In the genomic region with DNA sequence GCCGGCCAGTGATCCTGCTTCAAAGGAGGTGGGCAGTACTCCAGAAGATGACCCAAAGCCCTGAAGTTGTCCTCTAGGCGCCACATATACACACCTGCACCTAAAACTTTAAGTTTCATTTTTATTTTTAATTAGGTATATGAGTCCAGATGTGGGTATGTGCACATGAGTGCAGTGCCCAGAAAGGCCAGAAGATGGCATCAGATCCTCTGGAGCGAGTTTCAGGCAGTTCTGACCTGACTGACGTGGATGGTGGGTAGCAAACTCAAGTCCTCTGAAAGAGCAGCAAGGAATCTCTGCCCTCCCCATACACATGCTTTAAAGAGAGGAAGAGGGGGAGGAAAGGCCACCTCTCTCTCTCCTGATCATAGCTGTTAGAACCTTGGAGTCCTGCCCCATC, we compare ENCODE assay signal across 12 mouse cellular contexts.
DNase-seq lines count a peak whose midpoint lies in the region; ATAC-seq lines count a peak whose summit lies in the region.
"Had no signal": no experiment of that assay in that cellular context is flagged by ENCODE, and none has a peak within 500 bp of the region (broad histone marks: within the 10 kb centered on the region; RNA-seq: fewer than 3 reads in every experiment).

No protein-coding gene starts in this region.

- peak; percentile 40 for DNase-seq in adrenal gland, postnatal 14 days
- DNase-seq in adrenal gland, adult 18-20 months (ENCODE audit: low spot score in 2 of 2) = no peak
- DNase-seq in liver = peak; percentile 30
- DNase-seq in liver, embryonic 11.5 days (ENCODE audit: low spot score) = no peak
- DNase-seq in ZHBTc4 (ENCODE audit: low read depth, low spot score) = peak; percentile 78
- no peak for DNase-seq in left cerebral cortex, adult 18-20 months (ENCODE audit: low spot score in 2 of 2)
- no peak for DNase-seq in heart, postnatal 25 days (ENCODE audit: low spot score)
- DNase-seq: adrenal gland, postnatal 25 days; cerebellum, postnatal 36 days; liver, embryonic 13.5 days had no signal

- no peak overlapping the region for H3K27ac ChIP-seq in liver, embryonic 11.5 days (ENCODE audit: low read depth, low read length)
- peak overlapping the region; percentile 95; the same call in 1 of the 2 replicates for H3K27ac ChIP-seq in macrophage
- H3K27ac ChIP-seq: heart, embryonic 10.5 days; liver, embryonic 13.5 days had no signal

- peaks cover 96% of the 10 kb centered on the region for H3K79me2 ChIP-seq in macrophage (ENCODE audit: inconsistent target)

- no peak overlapping the region for H3K9ac ChIP-seq in liver, embryonic 11.5 days (ENCODE audit: low read depth, low read length)
- H3K9ac ChIP-seq: liver, embryonic 13.5 days had no signal

- H3K4me1 ChIP-seq in liver, embryonic 11.5 days (replicated peaks; ENCODE audit: control insufficient read depth, insufficient read depth, low read length) = peaks cover 15% of the 10 kb centered on the region

- 81% methylated on average over 4 of the region's 4 CpGs for WGBS in liver, embryonic 11.5 days
- 91% methylated on average over 4 of the region's 4 CpGs for WGBS in macrophage (ENCODE audit: missing documents)

- ATAC-seq in liver, embryonic 11.5 days (replicated peaks; ENCODE audit: low FRiP score) = no peak

- intact Hi-C loops in heart, postnatal 25 days (cut with DNase I) = loop anchor here (5.0 kb wide), 1 partner anchor 42 kb away; no protein-coding TSS in a partner anchor

- H3K36me3 ChIP-seq in liver, embryonic 11.5 days (ENCODE audit: control insufficient read depth, insufficient read depth, low read length) = no peaks in the 10 kb centered on the region; the same call in 1 of the 2 replicates
- peaks cover 17% of the 10 kb centered on the region; the same call in 1 of the 2 replicates for H3K36me3 ChIP-seq in macrophage (ENCODE audit: inconsistent target)
- H3K36me3 ChIP-seq: liver, embryonic 13.5 days had no signal

- no peak overlapping the region for H3K4me2 ChIP-seq in liver, embryonic 11.5 days
- H3K4me2 ChIP-seq: liver, embryonic 13.5 days had no signal

- H3K4me3 ChIP-seq in liver, embryonic 11.5 days (ENCODE audit: low read depth, low read length) = no peak overlapping the region
- no peak overlapping the region; the same call in 1 of the 2 replicates for H3K4me3 ChIP-seq in macrophage (ENCODE audit: inconsistent target)
- H3K4me3 ChIP-seq: heart, embryonic 10.5 days; liver, embryonic 13.5 days had no signal

- H3K27me3 ChIP-seq in liver, embryonic 11.5 days (replicated peaks; ENCODE audit: control insufficient read depth, insufficient read depth, low read length) = no peaks in the 10 kb centered on the region
- H3K27me3 ChIP-seq: liver, embryonic 13.5 days had no signal

- H3K9me3 ChIP-seq in liver, embryonic 11.5 days (ENCODE audit: control insufficient read depth, low read length) = no peaks in the 10 kb centered on the region
- H3K9me3 ChIP-seq: heart, embryonic 10.5 days; liver, embryonic 13.5 days had no signal

Comparison
In these comparisons a context has a peak if more than half of its experiments do, and no peak if none do; other contexts are left out.
1. DNase-seq: peak in adrenal gland, postnatal 14 days (single experiment), liver (single experiment) and ZHBTc4 (single experiment); none in adrenal gland, adult 18-20 months (0 of 2), liver, embryonic 11.5 days (single experiment), left cerebral cortex, adult 18-20 months (0 of 2) and heart, postnatal 25 days (single experiment).